Mouse (Mus musculus) limb, embryonic 13.5 days (tissue): ENCODE measurements around the gene Man1a2. TPM values are rescaled to one million over a fixed set of nuclear protein-coding genes. Genes with fewer than 3 reads are reported as not detected.

Experiments
- ATAC-seq: fragments of 200-750 bp; cut with Nextera tagmentation; 2 replicates; pipeline ENCODE4 v1.8.0; 2017; ENCODE audit warnings: low read depth, moderate number of reproducible peaks, moderate TSS enrichment; ENCODE audit not compliant: low FRiP score
- H3K27ac ChIP-seq: fragments of 300-500 bp; sonication (generic); 2 replicates; pipeline ENCODE4 v1.5.1; 2015; ENCODE audit warnings: inconsistent platforms, mild to moderate bottlenecking, moderate library complexity
- H3K27me3 ChIP-seq: fragments of 300-500 bp; sonication (generic); 2 replicates; pipeline ENCODE4 v1.6.1; 2015; ENCODE audit warnings: mild to moderate bottlenecking, inconsistent platforms
- H3K36me3 ChIP-seq: fragments of 300-500 bp; sonication (generic); 2 replicates; pipeline ENCODE4 v1.6.1; 2015; ENCODE audit warnings: inconsistent platforms, mild to moderate bottlenecking, moderate library complexity
- H3K4me1 ChIP-seq: fragments of 300-500 bp; sonication (generic); 2 replicates; pipeline ENCODE4 v1.6.1; 2015; ENCODE audit warnings: inconsistent platforms
- H3K4me2 ChIP-seq: fragments of 300-500 bp; sonication (generic); replicated peaks from 2 replicates; pipeline ENCODE4 v1.6.1; 2015; ENCODE audit warnings: inconsistent platforms, mild to moderate bottlenecking, moderate library complexity
- H3K4me3 ChIP-seq: fragments of 300-500 bp; sonication (generic); 2 replicates; pipeline ENCODE4 v1.5.1; 2015; ENCODE audit warnings: moderate library complexity, mild to moderate bottlenecking, inconsistent platforms
- H3K9ac ChIP-seq: fragments of 300-500 bp; sonication (generic); 2 replicates; pipeline ENCODE4 v1.6.1; 2015; ENCODE audit warnings: mild to moderate bottlenecking, inconsistent platforms
- H3K9me3 ChIP-seq: fragments of 300-500 bp; sonication (generic); 2 replicates; pipeline ENCODE4 v1.6.1; 2016; ENCODE audit warnings: inconsistent platforms
- WGBS: fragments of 180-500 bp; shearing (Covaris S2); methylation state at CpG from one replicate; pipeline ENCODE4 v1.1.7; 2015; 5-methylcytosine and 5-hydroxymethylcytosine counted together
- polyA plus RNA-seq: library from polyadenylated mRNA; unstranded; fragments of >200 nt; fragmentation: Nextera tagmentation; extraction: Ambion mirVana; gene quantifications from 2 replicates; pipeline ENCODE4 v1.2.1, GENCODE M21; 2015

Man1a2 gene
- polyA plus RNA-seq, 1 experiment from 2014 or later: 70.0 TPM

- peaks cover 8% of the 10 kb centered on the region for H3K36me3 ChIP-seq
- no peak for ATAC-seq
- no peak overlapping the region for H3K27ac ChIP-seq
- WGBS: 76% methylated on average over 2 of the region's 2 CpGs
- no peaks in the 10 kb centered on the region for H3K27me3 ChIP-seq
- H3K9ac ChIP-seq: no peak overlapping the region
- H3K4me1 ChIP-seq: no peaks in the 10 kb centered on the region
- H3K9me3 ChIP-seq: no peaks in the 10 kb centered on the region
- no peak overlapping the region for H3K4me2 ChIP-seq
- H3K4me3 ChIP-seq: no peak overlapping the region
Observed at GRCm38 (mm10) chr3:100599265-100599820, 86.0 kb downstream of the Man1a2 start.

GRCm38 (mm10) chr3:100591053-100591452 lies 94.2 kb downstream of the Man1a2 start:
- Histone ChIP-seq H3K9me3 (no peaks in the 10 kb centered on the region), H3K27ac (no peak overlapping the region), H3K4me3 (no peak overlapping the region), H3K27me3 (no peaks in the 10 kb centered on the region), H3K4me2 (no peak overlapping the region), H3K36me3 (peaks cover 15% of the 10 kb centered on the region), H3K4me1 (no peaks in the 10 kb centered on the region), H3K9ac (no peak overlapping the region)
- no peak for ATAC-seq
- 95% methylated on average over 4 of the region's 4 CpGs for WGBS

GRCm38 (mm10) chr3:100582721-100583355 lies 102.5 kb downstream of the Man1a2 start:
- Histone ChIP-seq H3K27me3 (no peaks in the 10 kb centered on the region), H3K9me3 (no peaks in the 10 kb centered on the region), H3K4me2 (no peak overlapping the region), H3K4me3 (no peak overlapping the region), H3K36me3 (peaks cover 18% of the 10 kb centered on the region), H3K4me1 (no peaks in the 10 kb centered on the region), H3K9ac (no peak overlapping the region), H3K27ac (no peak overlapping the region)
- ATAC-seq: no peak
- 97% methylated on average over 1 of the region's 1 CpGs for WGBS

GRCm38 (mm10) chr3:100572571-100573183 lies 112.6 kb downstream of the Man1a2 start:
- no peak for ATAC-seq
- WGBS: 90% methylated on average over 3 of the region's 3 CpGs
- no peak overlapping the region for H3K4me3 ChIP-seq
- no peak overlapping the region for H3K4me2 ChIP-seq
- no peaks in the 10 kb centered on the region for H3K4me1 ChIP-seq
- no peak overlapping the region for H3K27ac ChIP-seq
- no peaks in the 10 kb centered on the region for H3K9me3 ChIP-seq
- peaks cover 21% of the 10 kb centered on the region for H3K36me3 ChIP-seq
- H3K9ac ChIP-seq: no peak overlapping the region
- H3K27me3 ChIP-seq: no peaks in the 10 kb centered on the region

GRCm38 (mm10) chr3:100568443-100569390 lies 116.6 kb downstream of the Man1a2 start:
- no peak for ATAC-seq
- 85% methylated on average over 13 of the region's 13 CpGs for WGBS
- H3K27me3 ChIP-seq: no peaks in the 10 kb centered on the region

GRCm38 (mm10) chr3:100563565-100563964 lies 121.7 kb downstream of the Man1a2 start:
- no peak overlapping the region for H3K27ac ChIP-seq
- H3K27me3 ChIP-seq: no peaks in the 10 kb centered on the region
- no peak overlapping the region for H3K4me2 ChIP-seq
- H3K4me3 ChIP-seq: no peak overlapping the region
- WGBS: 75% methylated on average over 2 of the region's 2 CpGs
- no peaks in the 10 kb centered on the region for H3K9me3 ChIP-seq
- no peak overlapping the region for H3K9ac ChIP-seq
- no peaks in the 10 kb centered on the region for H3K4me1 ChIP-seq
- no peak for ATAC-seq
- peaks cover 21% of the 10 kb centered on the region for H3K36me3 ChIP-seq

More at GRCm38 (mm10) chr3:100568443-100569390, 116.6 kb downstream of the Man1a2 start:
- Histone ChIP-seq H3K4me1 (no peaks in the 10 kb centered on the region), H3K36me3 (peaks cover 14% of the 10 kb centered on the region), H3K27ac (no peak overlapping the region), H3K4me3 (no peak overlapping the region), H3K9me3 (no peaks in the 10 kb centered on the region), H3K9ac (no peak overlapping the region), H3K4me2 (no peak overlapping the region)

GRCm38 (mm10) chr3:100562455-100562854 lies 122.8 kb downstream of the Man1a2 start:
- H3K27ac ChIP-seq: no peak overlapping the region
- no peak for ATAC-seq
- WGBS: 97% methylated on average over 7 of the region's 7 CpGs

GRCm38 (mm10) chr3:100561561-100562175 lies 123.6 kb downstream of the Man1a2 start:
- no peak for ATAC-seq
- Histone ChIP-seq H3K27ac (no peak overlapping the region), H3K9me3 (no peaks in the 10 kb centered on the region), H3K27me3 (no peaks in the 10 kb centered on the region), H3K4me1 (no peaks in the 10 kb centered on the region), H3K4me3 (no peak overlapping the region), H3K4me2 (no peak overlapping the region), H3K36me3 (peaks cover 18% of the 10 kb centered on the region), H3K9ac (no peak overlapping the region)
- WGBS: 92% methylated on average over 2 of the region's 2 CpGs

More at GRCm38 (mm10) chr3:100562455-100562854, 122.8 kb downstream of the Man1a2 start:
- Histone ChIP-seq H3K9ac (no peak overlapping the region), H3K4me2 (no peak overlapping the region), H3K27me3 (no peaks in the 10 kb centered on the region), H3K9me3 (no peaks in the 10 kb centered on the region), H3K36me3 (peaks cover 21% of the 10 kb centered on the region), H3K4me1 (no peaks in the 10 kb centered on the region), H3K4me3 (no peak overlapping the region)

GRCm38 (mm10) chr3:100559431-100559830 lies 125.9 kb downstream of the Man1a2 start:
- Histone ChIP-seq H3K4me1 (no peaks in the 10 kb centered on the region), H3K27ac (no peak overlapping the region), H3K9me3 (no peaks in the 10 kb centered on the region), H3K36me3 (peaks cover 7% of the 10 kb centered on the region; the same call in 1 of the 2 replicates), H3K9ac (no peak overlapping the region), H3K4me2 (no peak overlapping the region), H3K4me3 (no peak overlapping the region), H3K27me3 (no peaks in the 10 kb centered on the region)
- no peak for ATAC-seq
- 98% methylated on average over 7 of the region's 7 CpGs for WGBS

- WGBS: 84% methylated on average over 4 of the region's 4 CpGs
Observed at GRCm38 (mm10) chr3:100558211-100558708, 127.0 kb downstream of the Man1a2 start.

GRCm38 (mm10) chr3:100554843-100555242 lies 130.5 kb downstream of the Man1a2 start:
- H3K27me3 ChIP-seq: no peaks in the 10 kb centered on the region
- ATAC-seq: no peak
- H3K9ac ChIP-seq: no peak overlapping the region
- no peak overlapping the region for H3K4me3 ChIP-seq
- 45% methylated on average over 5 of the region's 5 CpGs for WGBS
- H3K4me1 ChIP-seq: no peaks in the 10 kb centered on the region
- H3K9me3 ChIP-seq: no peaks in the 10 kb centered on the region
- H3K36me3 ChIP-seq: no peaks in the 10 kb centered on the region
- no peak overlapping the region for H3K27ac ChIP-seq
- H3K4me2 ChIP-seq: no peak overlapping the region

More at GRCm38 (mm10) chr3:100558211-100558708, 127.0 kb downstream of the Man1a2 start:
- no peak overlapping the region for H3K9ac ChIP-seq
- peaks cover 7% of the 10 kb centered on the region; the same call in 1 of the 2 replicates for H3K36me3 ChIP-seq
- no peaks in the 10 kb centered on the region for H3K27me3 ChIP-seq
- no peaks in the 10 kb centered on the region for H3K4me1 ChIP-seq
- no peak overlapping the region for H3K4me3 ChIP-seq
- no peak overlapping the region for H3K4me2 ChIP-seq
- ATAC-seq: no peak
- H3K9me3 ChIP-seq: no peaks in the 10 kb centered on the region
- H3K27ac ChIP-seq: no peak overlapping the region
